In the genomic region with DNA sequence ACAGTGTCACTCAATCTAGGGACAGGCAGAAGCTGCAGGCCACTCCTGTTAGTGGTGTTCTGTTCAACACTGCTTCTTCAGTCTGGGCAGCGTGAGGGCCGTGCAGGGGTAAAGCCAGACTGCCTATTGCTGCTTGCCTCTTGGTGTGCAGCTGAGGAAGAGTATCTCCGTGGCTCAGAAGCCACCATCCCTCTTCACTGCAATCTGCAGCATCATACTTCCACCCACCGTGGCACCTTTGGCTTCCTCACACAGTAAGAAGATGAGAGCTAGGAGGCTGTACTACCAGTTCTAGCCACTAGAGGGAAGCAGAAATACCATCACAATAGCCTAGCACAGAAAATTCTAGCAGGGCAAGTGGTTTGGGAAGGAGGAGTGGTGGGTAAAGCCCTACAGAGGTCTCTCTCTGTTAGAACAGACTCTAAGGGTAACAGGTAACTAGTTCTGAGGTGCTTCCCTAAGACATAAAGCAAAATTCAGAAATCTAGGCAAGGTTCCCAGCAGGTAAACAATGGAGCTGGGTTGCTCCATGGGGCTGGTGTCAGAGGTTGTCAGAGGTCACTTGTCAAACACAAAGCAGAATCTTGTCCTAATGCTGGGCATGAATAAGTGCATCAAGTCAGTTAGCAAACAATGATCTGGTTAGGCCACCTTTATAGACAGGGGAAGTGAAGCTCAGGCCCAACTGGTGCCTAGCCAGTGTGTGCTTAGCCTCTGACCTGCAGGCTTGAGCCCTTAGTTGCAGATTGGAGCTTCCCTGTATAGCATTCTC, we compare ENCODE assay signal across 9 mouse cellular contexts. TPM values are rescaled to one million over a fixed set of nuclear protein-coding genes. Genes with fewer than 3 reads are reported as not detected.
DNase-seq lines count a peak whose midpoint lies in the region; ATAC-seq and TF ChIP-seq lines count a peak whose summit lies in the region.
"Had no signal": no experiment of that assay in that cellular context is flagged by ENCODE, and none has a peak within 500 bp of the region (broad histone marks: within the 10 kb centered on the region; RNA-seq: fewer than 3 reads in every experiment).

No protein-coding gene starts in this region.

- H3K9me3 ChIP-seq in forebrain, embryonic 13.5 days (replicated peaks), result no peaks in the 10 kb centered on the region
- no peaks in the 10 kb centered on the region for H3K9me3 ChIP-seq in kidney, postnatal 0 days (replicated peaks; ENCODE audit: low read length)
- H3K9me3 ChIP-seq in lung, embryonic 14.5 days (ENCODE audit: low read depth, low read length), result no peaks in the 10 kb centered on the region

- peak; percentile 49 for DNase-seq in thymus, adult 2 months
- DNase-seq in thymus, adult 18-20 months, result no peak
- DNase-seq in kidney, postnatal 0 days (ENCODE audit: low spot score), result peak; percentile 89
- DNase-seq in lung, embryonic 14.5 days, result peak; percentile 89
- DNase-seq in retina, postnatal 1 day, result peak; percentile 86
- no peak for DNase-seq in adrenal gland, postnatal 25 days

- H3K4me1 ChIP-seq in thymus, adult 2 months (replicated peaks; ENCODE audit: control insufficient read depth, insufficient read depth, low read length), result peaks cover 11% of the 10 kb centered on the region
- H3K4me1 ChIP-seq in forebrain, embryonic 13.5 days, result peaks cover 13% of the 10 kb centered on the region
- H3K4me1 ChIP-seq in kidney, postnatal 0 days (replicated peaks; ENCODE audit: insufficient read depth, low read length), result no peaks in the 10 kb centered on the region
- H3K4me1 ChIP-seq in lung, embryonic 14.5 days (ENCODE audit: insufficient read depth), result no peaks in the 10 kb centered on the region

- no peak overlapping the region for H3K4me3 ChIP-seq in thymus, adult 2 months (ENCODE audit: control insufficient read depth, insufficient read depth, low read length)
- no peak overlapping the region for H3K4me3 ChIP-seq in forebrain, embryonic 13.5 days
- H3K4me3 ChIP-seq in kidney, postnatal 0 days (replicated peaks; ENCODE audit: low read depth, low read length), result no peak overlapping the region
- H3K4me3 ChIP-seq in lung, embryonic 14.5 days (ENCODE audit: low read depth, low read length), result no peak overlapping the region

- no peak overlapping the region for H3K9ac ChIP-seq in forebrain, embryonic 13.5 days
- no peak overlapping the region for H3K9ac ChIP-seq in kidney, postnatal 0 days (ENCODE audit: low read depth, low read length)
- no peak overlapping the region for H3K9ac ChIP-seq in lung, embryonic 14.5 days

- ATAC-seq in cerebellum, adult (ENCODE audit: insufficient number of reproducible peaks, low FRiP score, low TSS enrichment), result peak; percentile 62
- peak; percentile 52 for ATAC-seq in forebrain, embryonic 13.5 days
- ATAC-seq in kidney, postnatal 0 days (replicated peaks; ENCODE audit: low FRiP score, low read depth), result no peak
- peak; percentile 9; the same call in 1 of the 2 replicates for ATAC-seq in lung, embryonic 14.5 days (ENCODE audit: insufficient read depth)

- TF ChIP-seq POLR2A in thymus, adult 2 months (IDR thresholded peaks at IDR 0.05; ENCODE audit: control insufficient read depth, extremely low read depth, insufficient read depth, low read length, poor library complexity), result no peak

- TF ChIP-seq CTCF in thymus, adult 2 months (IDR thresholded peaks at IDR 0.05; ENCODE audit: borderline replicate concordance, control insufficient read depth, extremely low read depth, insufficient read depth, low read length, poor library complexity), result peak; percentile 41; the same call in 1 of the 2 replicates
- peak; percentile 91 for TF ChIP-seq CTCF in kidney, postnatal 0 days (IDR thresholded peaks at IDR 0.05; ENCODE audit: low read depth)
- peak; percentile 96 for TF ChIP-seq CTCF in lung, embryonic 14.5 days (IDR thresholded peaks at IDR 0.05; ENCODE audit: low read depth)

- no peaks in the 10 kb centered on the region for H3K36me3 ChIP-seq in thymus, adult 2 months (ENCODE audit: control insufficient read depth, insufficient read depth, low read length)
- H3K36me3 ChIP-seq in forebrain, embryonic 13.5 days (ENCODE audit: poor library complexity, severe bottlenecking), result peaks cover 16% of the 10 kb centered on the region
- 0 out of 2 replicates have a peak, but pooled peaks cover 4% of the 10 kb centered on the region for H3K36me3 ChIP-seq in kidney, postnatal 0 days (ENCODE audit: insufficient read depth, low read length)
- no peaks in the 10 kb centered on the region for H3K36me3 ChIP-seq in lung, embryonic 14.5 days (ENCODE audit: insufficient read depth)

- H3K27ac ChIP-seq in thymus, adult 2 months (ENCODE audit: control insufficient read depth, insufficient read depth, low read length), result no peak overlapping the region
- no peak overlapping the region for H3K27ac ChIP-seq in forebrain, embryonic 13.5 days
- no peak overlapping the region for H3K27ac ChIP-seq in kidney, postnatal 0 days
- H3K27ac ChIP-seq in lung, embryonic 14.5 days (ENCODE audit: low read depth), result no peak overlapping the region
- H3K27ac ChIP-seq: macrophage had no signal

- no peak overlapping the region for H3K4me2 ChIP-seq in forebrain, embryonic 13.5 days
- no peak overlapping the region for H3K4me2 ChIP-seq in kidney, postnatal 0 days (ENCODE audit: low read length)
- H3K4me2 ChIP-seq in lung, embryonic 14.5 days, result no peak overlapping the region

- 46% methylated on average over 4 of the region's 4 CpGs for WGBS in thymus, adult 2 months
- WGBS in forebrain, embryonic 13.5 days, result 51% methylated on average over 4 of the region's 4 CpGs
- WGBS in kidney, postnatal 0 days, result 48% methylated on average over 4 of the region's 4 CpGs
- 53% methylated on average over 4 of the region's 4 CpGs for WGBS in lung, embryonic 14.5 days

- no peaks in the 10 kb centered on the region for H3K27me3 ChIP-seq in thymus, adult 2 months (ENCODE audit: control insufficient read depth, insufficient read depth, low read length)
- H3K27me3 ChIP-seq in forebrain, embryonic 13.5 days, result no peaks in the 10 kb centered on the region
- no peaks in the 10 kb centered on the region for H3K27me3 ChIP-seq in kidney, postnatal 0 days (ENCODE audit: insufficient read depth, low read length)
- no peaks in the 10 kb centered on the region for H3K27me3 ChIP-seq in lung, embryonic 14.5 days (ENCODE audit: insufficient read depth, low read length)

RNA-seq across cellular contexts. Expression of a gene that starts 9.5 kb away (rescaled TPM):
- polyA plus RNA-seq in thymus, adult 2 months (2012; rRNA removed), result 7.4 and 8.1 TPM in 2 replicates
- polyA plus RNA-seq in forebrain, embryonic 13.5 days (2015; fragmentation: Nextera tagmentation; extraction: Ambion mirVana), result 13.9 and 18.9 TPM in 2 replicates
- polyA plus RNA-seq in kidney, postnatal 0 days (2015; fragmentation: Nextera tagmentation; extraction: Ambion mirVana), result 6.6 and 6.8 TPM in 2 replicates
- polyA plus RNA-seq in lung, embryonic 14.5 days (2014; fragmentation: Nextera tagmentation; extraction: Ambion mirVana), result 1.7 and 1.8 TPM in 2 replicates
- total RNA-seq in adrenal gland, postnatal 25 days (2021), result 12.8 and 13.5 TPM in 2 replicates
- polyA plus RNA-seq: macrophage had no signal

Comparison
In these comparisons a context has a peak if more than half of its experiments do, and no peak if none do; other contexts are left out.
1. DNase-seq: peak in thymus, adult 2 months (single experiment), kidney, postnatal 0 days (single experiment), lung, embryonic 14.5 days (single experiment) and retina, postnatal 1 day (single experiment); none in thymus, adult 18-20 months (0 of 2) and adrenal gland, postnatal 25 days (single experiment).
2. CTCF ChIP-seq: peak in every context shown above with its lines; median percentile 96 in lung, embryonic 14.5 days; 91 in kidney, postnatal 0 days; 41 in thymus, adult 2 months.